In the genomic region with DNA sequence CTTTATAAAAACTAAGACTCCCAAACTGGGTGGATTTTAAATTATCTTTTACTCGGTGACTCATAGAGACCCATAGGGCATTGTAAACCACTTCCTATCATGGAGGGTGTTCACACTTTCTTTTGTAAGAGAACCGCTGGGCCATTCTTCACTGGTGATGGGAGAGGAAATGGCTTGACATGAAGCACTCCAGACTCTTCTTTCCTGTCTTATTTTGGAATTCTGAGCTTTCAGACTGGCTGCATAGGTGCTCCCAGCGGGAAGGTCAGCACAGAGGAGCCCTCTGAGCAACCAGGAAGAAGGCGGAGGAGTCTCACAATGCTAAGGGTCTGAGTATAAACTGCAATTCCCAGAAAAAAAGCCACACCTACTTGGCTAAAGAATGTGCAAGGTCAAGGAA, we compare ENCODE assay signal across 20 mouse cellular contexts. TPM values are rescaled to one million over a fixed set of nuclear protein-coding genes. Genes with fewer than 3 reads are reported as not detected.
A peak's percentile ranks its signal among the peaks of the same experiment; 100 is the strongest.
DNase-seq lines count a peak whose midpoint lies in the region; ATAC-seq and TF ChIP-seq lines count a peak whose summit lies in the region.
"Had no signal": no experiment of that assay in that cellular context is flagged by ENCODE, and none has a peak within 500 bp of the region (broad histone marks: within the 10 kb centered on the region; RNA-seq: fewer than 3 reads in every experiment).

No protein-coding gene starts in this region.

- no peak overlapping the region for H3K4me3 ChIP-seq in heart, adult 2 months
- no peak overlapping the region for H3K4me3 ChIP-seq in lung, postnatal 0 days (ENCODE audit: low read depth, low read length)
- H3K4me3 ChIP-seq: embryonic facial prominence, embryonic 13.5 days; left cerebral cortex, adult 2 months; liver, embryonic 12.5 days; lung, embryonic 15.5 days; megakaryocyte, embryonic 14.5 days had no signal

- no peak overlapping the region; the same call in 1 of the 2 replicates for H3K27ac ChIP-seq in heart, adult 2 months
- H3K27ac ChIP-seq in lung, postnatal 0 days (ENCODE audit: low read length): no peak overlapping the region
- H3K27ac ChIP-seq: embryonic facial prominence, embryonic 13.5 days; left cerebral cortex, adult 2 months; liver, embryonic 12.5 days; lung, embryonic 15.5 days had no signal

- H3K9ac ChIP-seq in heart, adult 2 months (ENCODE audit: low read depth, low read length): no peak overlapping the region
- no peak overlapping the region for H3K9ac ChIP-seq in lung, postnatal 0 days (replicated peaks; ENCODE audit: low read depth)
- H3K9ac ChIP-seq: embryonic facial prominence, embryonic 13.5 days; liver, embryonic 12.5 days; lung, embryonic 15.5 days had no signal

- WGBS in heart, adult 2 months: 48% methylated on average over 4 of the region's 4 CpGs
- WGBS in lung, postnatal 0 days: 62% methylated on average over 4 of the region's 4 CpGs

- TF ChIP-seq POLR2A in heart, adult 2 months (IDR thresholded peaks at IDR 0.05; ENCODE audit: insufficient read depth, low read depth, low read length): no peak

- H3K79me2 ChIP-seq in heart, adult 2 months (replicated peaks; ENCODE audit: control insufficient read depth, insufficient read depth, low read length): no peaks in the 10 kb centered on the region

- no peaks in the 10 kb centered on the region for H3K9me3 ChIP-seq in lung, postnatal 0 days (ENCODE audit: low read length)
- H3K9me3 ChIP-seq: embryonic facial prominence, embryonic 13.5 days; liver, embryonic 12.5 days; lung, embryonic 15.5 days; megakaryocyte, embryonic 14.5 days had no signal

- H3K4me1 ChIP-seq in heart, adult 2 months (ENCODE audit: control insufficient read depth, insufficient read depth, low read length): peaks cover 2% of the 10 kb centered on the region
- H3K4me1 ChIP-seq in lung, postnatal 0 days (ENCODE audit: insufficient read depth, low read depth, low read length): no peaks in the 10 kb centered on the region
- H3K4me1 ChIP-seq: embryonic facial prominence, embryonic 13.5 days; liver, embryonic 12.5 days; lung, embryonic 15.5 days had no signal

- DNase-seq in heart, adult 11 months: peak; percentile 93
- DNase-seq in heart, adult 2 months: no peak
- no peak for DNase-seq in lung, postnatal 0 days (ENCODE audit: low spot score)
- DNase-seq in lung, postnatal 10 days: no peak
- DNase-seq in urinary bladder, adult 18-20 months (ENCODE audit: low spot score in 2 of 2): no peak
- DNase-seq in thymus, postnatal 10 days (ENCODE audit: low spot score in 2 of 2): no peak
- DNase-seq: adrenal gland, postnatal 25 days; cerebellum, adult 2 months; heart, adult 18-20 months; thymus, adult 2 months had no signal

- no peaks in the 10 kb centered on the region for H3K27me3 ChIP-seq in heart, adult 2 months (ENCODE audit: control insufficient read depth, insufficient read depth, low read length)
- no peaks in the 10 kb centered on the region for H3K27me3 ChIP-seq in lung, postnatal 0 days (replicated peaks; ENCODE audit: insufficient read depth, low read length)

- H3K4me2 ChIP-seq in lung, postnatal 0 days (replicated peaks; ENCODE audit: low read depth, low read length): no peak overlapping the region
- H3K4me2 ChIP-seq: embryonic facial prominence, embryonic 13.5 days; liver, embryonic 12.5 days; lung, embryonic 15.5 days had no signal

- no peak for TF ChIP-seq CTCF in heart, adult 2 months (IDR thresholded peaks at IDR 0.05)
- TF ChIP-seq CTCF in lung, postnatal 0 days (IDR thresholded peaks at IDR 0.05): no peak

- no peaks in the 10 kb centered on the region; the same call in 1 of the 2 replicates for H3K36me3 ChIP-seq in heart, adult 2 months (ENCODE audit: control insufficient read depth, insufficient read depth, low read length)
- no peaks in the 10 kb centered on the region for H3K36me3 ChIP-seq in lung, postnatal 0 days (ENCODE audit: insufficient read depth, low read length)
- H3K36me3 ChIP-seq: embryonic facial prominence, embryonic 13.5 days; liver, embryonic 12.5 days; lung, embryonic 15.5 days had no signal

- ATAC-seq in lung, postnatal 0 days: peak; percentile 21; the same call in 1 of the 2 replicates
- peak; percentile 95 for ATAC-seq in activated CD4-positive, CD25-positive, alpha-beta regulatory T cell, adult 4 months
- no peak for ATAC-seq in megakaryocyte progenitor cell, adult 5-6 weeks (replicated peaks; ENCODE audit: poor library complexity)
- ATAC-seq: forebrain, embryonic 16.5 days; liver, embryonic 12.5 days; midbrain, embryonic 16.5 days had no signal

- intact Hi-C loops in heart, adult 2 months (cut with DNase I): loop anchor here (10.0 kb wide), 1 partner anchor 47 kb away; a partner anchor contains a TSS

- TF ChIP-seq EP300 in heart, adult 2 months (IDR thresholded peaks at IDR 0.05; ENCODE audit: insufficient read depth, low read depth, low read length): no peak
- no peak for TF ChIP-seq EP300 in lung, postnatal 0 days (IDR thresholded peaks at IDR 0.05)

RNA-seq across cellular contexts. Expression of a gene that starts 51.4 kb away (rescaled TPM):
- 100 to 1,000 TPM; 435 to 610 TPM for total RNA-seq in heart, adult 2 months (2021)
- 211 and 313 TPM in 2 replicates for polyA plus RNA-seq in heart, adult 2 months (2012; rRNA removed)
- 7,609 and 7,998 TPM in 2 replicates for polyA plus RNA-seq in lung, postnatal 0 days (2015; fragmentation: Nextera tagmentation; extraction: Ambion mirVana)
- polyA plus RNA-seq in activated CD4-positive, CD25-positive, alpha-beta regulatory T cell, adult 4 months (2017; shearing (Covaris generic)): over 10,000 TPM; 15,449 to 15,725 TPM
- total RNA-seq in megakaryocyte progenitor cell, adult 5-6 weeks (2015): 2,723 and 3,717 TPM in 2 replicates
- 1,582 and 2,074 TPM in 2 replicates for total RNA-seq in megakaryocyte progenitor cell, adult 5-6 weeks (2017)
- total RNA-seq: MEL had no signal

Comparison
In these comparisons a context has a peak if more than half of its experiments do, and no peak if none do; other contexts are left out.
1. RNA of a gene that starts 51.4 kb away (polyA plus RNA-seq): 15,449 to 15,725 TPM in activated CD4-positive, CD25-positive, alpha-beta regulatory T cell, adult 4 months and 7,609 to 7,998 TPM in lung, postnatal 0 days; 211 to 313 TPM in heart, adult 2 months; every median in the first group is over 10 times any median in the second.